ENCODE assay signal across 35 mouse cellular contexts in the genomic region with DNA sequence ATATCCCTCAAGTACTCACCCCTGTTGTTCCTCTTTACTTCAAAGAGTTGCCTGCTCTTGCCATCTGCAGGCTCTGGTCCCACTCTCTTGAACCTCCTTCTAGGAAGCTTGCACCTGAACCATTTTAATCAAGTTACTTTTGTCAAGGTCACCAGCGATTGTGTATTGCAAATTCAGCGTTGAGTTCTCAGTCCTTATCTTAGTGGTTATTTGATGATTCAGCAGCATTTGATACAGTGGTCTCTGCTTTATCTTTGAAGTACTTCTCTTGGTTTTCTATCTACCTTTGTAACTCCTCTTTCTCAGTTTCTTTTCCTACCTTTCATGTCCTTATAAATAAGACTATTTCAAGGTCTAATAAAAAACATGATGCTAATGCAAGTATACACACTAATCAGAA.
"Had no signal": no experiment of that assay in that cellular context is flagged by ENCODE, and none has a peak within 500 bp of the region (broad histone marks: within the 10 kb centered on the region; RNA-seq: fewer than 3 reads in every experiment).

No protein-coding gene starts in this region.

- H3K4me3 ChIP-seq: heart, embryonic 12.5 days; heart, embryonic 13.5 days; heart, embryonic 15.5 days; hindbrain, embryonic 10.5 days; hindbrain, embryonic 12.5 days; hindbrain, embryonic 13.5 days; hindbrain, embryonic 15.5 days; intestine, embryonic 15.5 days; kidney, embryonic 15.5 days; layer of hippocampus, adult 2 months; left cerebral cortex, adult 2 months had no signal

- H3K9ac ChIP-seq: heart, embryonic 12.5 days; heart, embryonic 13.5 days; heart, embryonic 15.5 days; hindbrain, embryonic 12.5 days; hindbrain, embryonic 13.5 days; hindbrain, embryonic 14.5 days; hindbrain, embryonic 15.5 days; intestine, embryonic 15.5 days; kidney, embryonic 15.5 days had no signal

- H3K27ac ChIP-seq: heart, embryonic 13.5 days; heart, embryonic 15.5 days; hindbrain, embryonic 10.5 days; hindbrain, embryonic 12.5 days; hindbrain, embryonic 13.5 days; hindbrain, embryonic 14.5 days; hindbrain, embryonic 15.5 days; hindbrain, postnatal 0 days; intestine, embryonic 15.5 days; kidney, embryonic 15.5 days; kidney, postnatal 0 days; layer of hippocampus, adult 2 months; left cerebral cortex, adult 2 months had no signal

- DNase-seq: heart, postnatal 10 days; heart, postnatal 14 days; heart, postnatal 36 days; heart, postnatal 4 days; kidney, adult 11 months; kidney, adult 18-20 months; kidney, adult 2 months; kidney, adult 8-10 months; kidney, adult 9 months; kidney, postnatal 10 days; kidney, postnatal 14 days; kidney, postnatal 25 days; kidney, postnatal 36 days; kidney, postnatal 4 days; layer of hippocampus, adult 9-11 months; layer of hippocampus, postnatal 36 days had no signal

- H3K4me1 ChIP-seq: hindbrain, embryonic 10.5 days; hindbrain, embryonic 12.5 days; intestine, embryonic 15.5 days; kidney, embryonic 15.5 days had no signal

- ATAC-seq: hindbrain, embryonic 16.5 days; hindbrain, postnatal 0 days; inflammation-experienced regulatory T-cells, adult 6 months; intestine, embryonic 15.5 days; intestine, embryonic 16.5 days; intestine, postnatal 0 days had no signal

- H3K9me3 ChIP-seq: heart, embryonic 12.5 days; heart, embryonic 13.5 days; heart, embryonic 15.5 days; hindbrain, embryonic 10.5 days; hindbrain, embryonic 12.5 days; hindbrain, embryonic 13.5 days; hindbrain, embryonic 15.5 days; intestine, embryonic 15.5 days; kidney, embryonic 15.5 days had no signal

- H3K4me2 ChIP-seq: heart, embryonic 11.5 days; heart, embryonic 12.5 days; heart, embryonic 13.5 days; heart, embryonic 15.5 days; hindbrain, embryonic 12.5 days; hindbrain, embryonic 13.5 days; hindbrain, embryonic 14.5 days; hindbrain, embryonic 15.5 days; intestine, embryonic 15.5 days; kidney, embryonic 15.5 days had no signal

- H3K27me3 ChIP-seq: heart, embryonic 12.5 days; heart, embryonic 13.5 days; heart, embryonic 15.5 days; hindbrain, embryonic 12.5 days; hindbrain, embryonic 13.5 days; hindbrain, embryonic 15.5 days; intestine, embryonic 15.5 days; kidney, embryonic 15.5 days had no signal

- H3K36me3 ChIP-seq: heart, embryonic 15.5 days; intestine, embryonic 15.5 days had no signal
